Mouse (Mus musculus) MEL-GATA-1-ER (cell line): ENCODE data around the gene Tenm4.
"Not testable (repeated sequence)": the region's sequence is repeated elsewhere in the genome, so short reads cannot be mapped to it uniquely, and the experiment has no call there.

Experiments used
- DNase-seq: peaks from one replicate; pipeline ENCODE4 v3.0.0-alpha.2; 2012; ENCODE audit warnings: low read depth; ENCODE audit errors: extremely low read depth

Gene Tenm4

DNA sequence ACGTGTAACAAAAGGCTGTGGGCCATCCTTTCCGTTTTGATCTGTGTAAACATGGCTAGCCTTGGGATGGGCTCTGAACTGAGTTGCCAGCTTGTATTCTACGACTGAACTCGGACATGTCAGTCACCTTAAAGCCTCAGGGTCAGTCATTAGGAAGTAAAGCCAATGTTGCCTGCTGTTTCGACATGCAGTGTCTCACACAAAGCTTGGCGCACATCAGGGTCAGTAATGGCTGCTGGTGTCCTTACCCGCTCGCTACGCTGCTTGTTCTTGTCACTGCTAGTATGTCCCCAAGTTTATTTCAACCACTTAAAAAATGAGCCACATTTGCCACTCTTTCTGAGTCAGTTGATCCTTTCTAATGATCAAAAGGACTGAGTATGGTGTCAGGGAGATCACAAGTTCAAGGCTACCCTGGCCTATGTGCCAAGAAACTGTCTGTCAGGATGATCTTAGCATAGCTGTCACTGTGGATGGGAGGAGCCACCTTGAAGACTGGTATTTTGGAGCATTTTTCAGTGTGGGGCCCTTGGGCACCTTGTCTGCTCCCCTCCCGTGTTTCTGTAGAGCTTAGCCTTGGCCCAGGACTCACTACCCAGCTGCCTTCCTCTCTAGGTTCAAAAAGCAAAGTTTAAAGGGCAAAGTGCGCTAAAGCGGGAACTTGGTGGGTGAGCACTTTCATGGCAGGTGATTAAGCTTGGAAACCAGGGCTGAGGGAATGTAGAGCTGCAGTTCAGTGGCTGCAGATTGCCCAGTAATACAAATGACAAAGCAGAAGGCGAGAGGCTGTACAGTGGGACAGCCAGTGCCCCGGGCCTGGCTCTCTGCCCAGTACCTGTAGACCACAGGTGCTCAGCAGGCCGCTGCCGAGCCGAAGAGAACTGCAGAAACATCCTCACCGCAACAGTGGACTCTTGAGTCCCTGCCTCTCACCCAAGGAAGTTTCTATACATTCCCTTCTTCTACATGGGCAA lies 718.3 kb downstream of the Tenm4 start:
- no peak for DNase-seq

DNA sequence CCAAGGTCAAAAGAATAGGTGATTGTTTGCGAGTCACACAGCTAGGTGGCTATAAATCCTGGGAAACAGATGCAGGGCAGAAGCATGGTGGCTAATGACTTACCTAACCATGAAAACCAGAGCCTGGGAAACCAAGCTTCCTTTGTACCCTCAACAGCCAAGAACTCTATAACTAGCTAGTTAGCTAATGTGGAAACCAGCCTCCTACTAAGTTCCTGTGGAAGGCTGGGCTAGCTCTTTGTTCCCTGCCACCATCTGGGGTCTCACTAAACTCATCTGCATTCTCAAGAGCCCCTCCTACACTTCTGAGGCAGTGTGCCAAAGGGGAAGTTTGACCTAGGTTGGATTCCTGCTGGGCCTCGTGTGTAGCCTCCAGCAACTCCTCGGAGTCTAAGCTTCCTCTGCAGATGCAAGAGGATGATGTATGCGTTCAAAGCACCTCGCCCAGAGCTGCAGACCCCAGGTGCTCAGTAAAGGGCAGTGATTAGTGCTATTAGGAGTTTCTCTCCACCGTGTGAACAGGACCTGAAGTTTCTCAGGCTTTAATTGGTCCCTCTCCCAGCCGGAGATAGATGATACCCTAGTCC lies 719.1 kb downstream of the Tenm4 start:
- no peak for DNase-seq

DNA sequence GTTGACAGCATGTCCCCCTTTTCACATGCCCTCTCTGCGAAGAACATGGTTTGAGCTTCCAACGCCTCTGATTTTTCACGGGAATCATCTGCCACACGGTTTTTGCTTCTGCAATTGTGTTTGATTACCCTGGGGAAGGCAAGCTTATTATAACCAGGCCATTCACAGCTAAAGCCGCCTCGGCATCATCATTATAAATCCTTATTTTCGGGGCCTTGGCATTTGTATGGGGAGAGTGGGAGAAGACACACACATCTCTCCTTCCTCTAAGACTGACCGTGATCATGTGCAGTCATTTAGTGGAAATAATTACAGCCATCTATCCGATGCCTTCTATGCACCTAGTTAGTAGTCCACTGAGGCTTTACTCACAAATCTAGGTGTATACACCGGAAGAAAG lies 719.9 kb downstream of the Tenm4 start:
- DNase-seq = no peak

DNA sequence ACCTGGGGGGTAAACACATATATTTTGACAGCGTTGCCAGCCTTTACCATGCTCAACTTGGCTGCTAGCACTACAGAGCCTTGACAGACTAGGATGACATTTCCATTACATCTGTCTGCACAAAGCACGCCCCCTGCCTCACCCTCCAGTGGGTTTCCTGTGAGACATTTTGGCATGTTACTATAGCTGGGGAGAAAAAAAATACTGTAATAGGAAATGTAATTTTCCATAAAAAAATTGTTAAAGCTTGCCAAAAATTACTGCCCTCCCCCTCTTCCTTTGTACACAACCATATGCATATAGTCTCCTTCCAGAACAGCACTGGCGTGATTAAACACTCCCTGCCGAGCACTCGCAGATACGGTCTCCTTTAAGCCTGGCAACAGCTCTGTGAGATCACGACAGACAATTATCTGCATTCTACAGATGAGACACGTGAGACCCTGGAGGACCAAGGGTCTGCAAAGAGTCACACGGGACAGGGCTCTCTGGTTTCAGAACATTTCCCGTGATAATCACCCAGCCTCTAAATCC lies 728.1 kb downstream of the Tenm4 start:
- no peak for DNase-seq

DNA sequence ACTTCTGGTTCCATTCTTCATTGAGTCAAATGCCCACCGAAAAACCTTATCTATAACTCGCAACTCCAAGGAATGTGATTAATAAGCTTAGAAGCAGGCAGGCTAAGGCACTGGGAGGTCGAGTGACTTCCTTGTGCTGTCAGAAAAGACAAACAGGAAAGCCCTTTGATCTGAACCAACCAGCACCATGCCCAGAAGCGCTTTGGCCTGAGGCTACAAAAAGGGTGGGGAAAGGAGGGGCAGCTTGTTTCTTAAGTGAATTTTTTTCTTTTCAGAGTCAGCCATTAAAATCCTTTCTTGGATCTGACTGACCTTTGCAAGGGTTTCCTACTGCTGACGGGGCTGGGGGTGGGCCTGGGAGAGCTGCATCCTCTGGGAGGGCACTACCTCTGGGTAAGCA lies 731.1 kb downstream of the Tenm4 start:
- DNase-seq = no peak

DNA sequence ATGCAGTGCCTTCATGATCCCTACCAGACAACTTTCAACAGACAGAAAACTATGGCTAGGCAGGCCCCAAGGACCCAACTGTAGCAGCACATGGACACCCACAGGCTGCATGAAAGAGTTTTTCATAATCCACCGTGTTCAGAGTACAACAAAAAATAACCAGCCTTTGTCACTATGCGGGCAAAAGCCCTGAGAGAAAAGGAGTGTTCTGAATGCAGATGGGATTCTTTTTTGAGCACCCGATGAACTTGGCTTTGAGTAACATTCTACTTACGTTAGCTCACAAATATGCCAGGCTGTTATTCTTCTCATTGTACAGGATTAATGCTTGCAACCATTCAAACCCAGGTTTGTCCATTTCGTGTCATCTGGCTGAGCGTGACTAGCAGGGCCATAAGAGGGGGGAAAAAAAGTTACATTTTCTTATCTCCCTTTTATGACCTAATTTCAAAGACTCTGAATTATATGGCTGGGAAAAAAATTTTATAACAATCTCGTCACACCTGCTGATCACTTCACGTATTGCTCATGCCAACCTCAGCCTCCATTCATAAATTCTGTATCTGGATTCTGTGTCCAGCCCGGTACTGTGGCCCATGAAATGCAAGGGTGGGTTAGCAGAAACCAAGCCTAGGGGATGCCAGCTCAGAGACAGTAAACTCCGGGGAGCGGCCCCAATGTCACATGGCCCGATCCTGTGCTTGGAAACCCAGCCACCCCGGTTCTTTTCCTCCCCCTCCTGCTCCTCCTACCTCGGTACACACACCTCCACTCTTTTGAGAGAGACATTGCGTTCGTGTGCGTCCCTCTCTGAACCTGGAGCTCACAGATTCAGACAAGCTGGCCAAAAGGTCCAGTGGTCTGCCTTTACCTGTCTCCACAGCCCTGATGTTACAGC lies 732.3 kb downstream of the Tenm4 start:
- no peak for DNase-seq

DNA sequence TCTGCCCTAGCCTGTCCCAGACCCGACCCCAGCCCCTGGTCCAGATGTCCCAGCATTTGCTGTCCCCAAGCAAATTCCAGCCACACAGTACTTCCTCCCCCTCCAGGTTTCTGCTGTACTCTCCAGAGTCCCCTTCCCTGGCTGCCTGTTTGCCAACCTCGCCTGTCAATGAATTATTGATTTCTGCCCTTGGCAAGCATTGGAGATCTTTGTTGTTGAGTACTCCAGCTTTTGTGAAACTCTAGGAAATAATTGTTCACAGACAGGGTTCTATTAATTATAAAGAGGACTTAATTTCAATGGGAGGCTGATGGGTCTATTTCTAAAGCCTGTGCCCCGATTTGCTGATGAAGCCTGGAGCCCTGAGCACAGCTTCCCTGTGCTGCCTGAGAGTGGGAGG lies 733.4 kb downstream of the Tenm4 start:
- no peak for DNase-seq

DNA sequence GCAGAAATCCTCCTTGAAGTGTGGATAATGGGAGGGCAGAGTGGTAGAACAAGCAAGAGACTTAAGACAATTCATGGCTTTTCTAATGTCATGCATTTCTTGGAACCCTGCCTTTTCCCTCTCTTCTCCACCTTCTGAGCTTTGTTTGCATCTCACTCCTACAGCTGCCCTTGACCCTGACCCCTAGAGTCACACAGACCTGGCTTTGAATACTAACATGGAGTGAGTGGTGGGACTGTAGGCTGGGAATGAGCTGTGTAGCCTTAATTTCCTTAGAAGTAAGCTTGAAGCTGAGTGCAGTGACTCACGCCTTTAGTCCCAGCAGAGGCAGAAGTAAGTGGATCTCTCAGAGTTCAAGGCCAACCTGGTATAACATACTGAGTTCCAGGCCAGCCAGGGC lies 733.9 kb downstream of the Tenm4 start:
- DNase-seq = no peak

DNA sequence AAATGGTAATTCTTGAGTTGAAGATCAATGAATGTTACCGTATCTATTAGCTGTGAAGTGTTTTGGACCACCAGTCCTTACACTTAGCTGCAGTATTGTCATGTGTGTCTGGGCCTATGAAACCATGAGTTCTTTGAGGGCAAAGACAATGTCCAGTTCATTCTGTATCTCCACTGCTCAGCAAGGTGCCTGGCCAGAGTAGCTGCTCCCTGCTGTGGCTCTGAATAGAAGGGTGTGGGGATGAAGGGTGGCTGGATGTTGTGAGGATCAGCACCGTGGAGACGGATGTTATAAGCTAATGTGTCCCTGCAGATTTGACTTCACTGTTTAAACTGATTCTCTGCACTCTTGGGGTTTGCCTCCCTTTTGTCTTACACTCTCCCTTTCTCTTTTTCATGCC lies 734.4 kb downstream of the Tenm4 start:
- DNase-seq = no peak

DNA sequence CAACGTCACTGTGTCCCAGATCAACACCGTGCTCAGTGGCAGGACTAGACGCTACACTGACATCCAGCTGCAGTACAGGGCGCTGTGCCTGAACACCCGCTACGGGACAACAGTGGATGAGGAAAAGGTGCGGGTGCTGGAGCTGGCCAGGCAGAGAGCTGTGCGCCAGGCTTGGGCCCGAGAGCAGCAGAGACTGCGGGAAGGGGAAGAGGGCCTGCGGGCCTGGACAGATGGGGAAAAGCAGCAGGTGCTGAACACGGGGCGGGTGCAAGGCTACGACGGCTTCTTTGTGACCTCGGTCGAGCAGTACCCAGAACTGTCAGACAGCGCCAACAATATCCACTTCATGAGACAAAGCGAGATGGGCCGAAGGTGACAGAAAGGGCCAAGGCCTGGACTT lies 735.2 kb downstream of the Tenm4 start:
- no peak for DNase-seq

DNA sequence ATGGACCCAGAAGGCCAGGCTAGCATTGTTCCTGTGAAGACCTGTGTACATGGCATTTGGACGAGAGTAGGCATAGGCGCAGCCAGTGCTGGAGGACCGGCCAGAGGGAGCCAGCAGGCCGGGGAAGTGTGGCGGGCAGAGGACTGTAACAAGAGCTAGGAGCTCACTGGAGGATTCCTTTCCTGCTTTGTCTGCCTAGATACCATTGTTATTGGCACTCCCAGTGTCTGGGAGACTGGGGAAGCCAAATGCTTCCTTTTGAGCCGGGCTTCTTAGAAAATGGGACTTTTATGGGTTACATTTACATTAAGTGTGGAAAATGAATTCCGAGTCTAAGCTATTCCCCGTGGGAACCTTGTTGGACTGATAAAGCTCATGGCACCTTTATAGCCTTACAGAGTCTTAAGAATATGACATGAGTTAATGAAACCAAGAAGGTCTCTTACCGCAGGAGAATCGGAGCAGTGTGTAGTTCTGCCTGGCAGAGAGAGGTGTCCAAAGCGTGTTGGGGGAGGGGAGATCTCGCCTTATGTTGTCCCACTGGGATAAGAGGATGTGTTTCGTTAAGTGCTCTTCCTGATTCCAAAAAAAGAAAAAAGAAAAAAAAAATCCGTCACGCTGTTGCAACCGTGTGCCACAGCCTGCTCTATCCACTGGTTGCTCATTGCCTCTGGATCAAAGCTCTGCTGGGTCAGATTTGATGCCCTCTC lies 737.1 kb downstream of the Tenm4 start:
- DNase-seq = no peak

DNA sequence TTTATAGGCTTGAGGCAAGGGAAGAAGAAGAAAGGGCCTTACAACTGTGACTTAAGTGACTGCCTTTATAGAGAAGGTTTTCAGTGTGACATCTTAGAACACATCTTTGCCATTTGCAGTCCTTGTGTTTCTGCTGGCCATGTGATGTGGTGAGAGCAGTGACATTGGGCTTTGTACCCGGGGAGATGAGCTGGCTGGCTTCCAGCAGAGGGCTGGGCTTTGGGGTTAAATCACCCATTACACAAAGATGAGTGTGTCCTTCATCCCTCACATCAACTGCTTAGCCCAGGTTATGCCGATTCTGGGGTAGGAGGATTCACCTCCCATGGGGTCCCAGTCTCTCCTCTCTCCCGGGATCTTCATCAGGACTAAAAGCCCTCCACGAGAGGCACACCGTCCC lies 738.8 kb downstream of the Tenm4 start:
- no peak for DNase-seq

DNA sequence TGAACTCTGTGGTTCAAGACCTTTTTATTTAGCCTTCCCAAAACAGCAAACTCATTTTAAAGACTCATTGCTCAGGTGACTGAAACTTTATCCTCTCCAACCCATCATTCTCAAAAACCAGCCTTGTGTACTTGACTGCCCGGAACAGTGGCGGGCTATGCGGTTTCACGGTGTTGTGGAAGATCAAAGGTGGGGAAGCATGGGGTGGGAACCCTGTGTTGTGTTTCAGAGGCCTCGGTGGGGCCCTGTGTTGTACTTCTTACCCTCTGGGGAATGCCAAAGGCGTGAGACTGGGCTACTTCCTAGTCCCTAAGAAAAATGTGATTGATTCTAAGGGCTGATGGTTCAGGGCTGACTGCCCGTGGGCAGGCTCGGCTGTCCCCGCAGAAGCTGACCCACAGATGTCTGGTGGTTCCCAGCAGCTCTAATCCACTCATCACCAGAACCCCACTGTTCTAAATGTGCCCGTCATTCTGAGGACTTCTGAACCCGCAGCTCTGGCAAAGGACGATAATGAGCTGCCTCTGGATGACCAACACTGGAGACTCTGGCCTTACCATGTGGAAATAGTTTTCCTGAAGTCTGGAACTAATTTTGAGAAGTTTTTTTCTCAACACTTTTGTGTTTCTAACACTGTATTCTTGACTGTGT lies 739.4 kb downstream of the Tenm4 start:
- no peak for DNase-seq

DNA sequence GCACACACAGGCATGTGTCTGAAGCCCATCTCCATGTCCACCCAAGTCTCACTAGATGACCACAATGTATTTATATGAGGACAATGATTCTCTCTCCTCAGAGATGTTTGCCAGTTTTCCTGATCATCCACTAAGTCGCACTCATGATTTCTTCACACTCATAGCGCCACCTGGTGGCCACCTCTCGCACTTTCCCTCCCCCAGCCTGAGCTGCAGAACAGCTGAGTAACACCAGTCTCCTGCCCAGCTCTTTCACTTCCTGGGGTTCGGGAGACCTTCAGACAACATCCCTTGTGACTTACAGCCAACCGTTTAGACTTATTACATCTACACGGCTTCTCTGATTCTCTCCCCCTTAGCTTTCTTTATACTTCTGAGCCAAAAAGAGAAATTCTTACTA lies 743.0 kb downstream of the Tenm4 start:
- peak; percentile 45 for DNase-seq

DNA sequence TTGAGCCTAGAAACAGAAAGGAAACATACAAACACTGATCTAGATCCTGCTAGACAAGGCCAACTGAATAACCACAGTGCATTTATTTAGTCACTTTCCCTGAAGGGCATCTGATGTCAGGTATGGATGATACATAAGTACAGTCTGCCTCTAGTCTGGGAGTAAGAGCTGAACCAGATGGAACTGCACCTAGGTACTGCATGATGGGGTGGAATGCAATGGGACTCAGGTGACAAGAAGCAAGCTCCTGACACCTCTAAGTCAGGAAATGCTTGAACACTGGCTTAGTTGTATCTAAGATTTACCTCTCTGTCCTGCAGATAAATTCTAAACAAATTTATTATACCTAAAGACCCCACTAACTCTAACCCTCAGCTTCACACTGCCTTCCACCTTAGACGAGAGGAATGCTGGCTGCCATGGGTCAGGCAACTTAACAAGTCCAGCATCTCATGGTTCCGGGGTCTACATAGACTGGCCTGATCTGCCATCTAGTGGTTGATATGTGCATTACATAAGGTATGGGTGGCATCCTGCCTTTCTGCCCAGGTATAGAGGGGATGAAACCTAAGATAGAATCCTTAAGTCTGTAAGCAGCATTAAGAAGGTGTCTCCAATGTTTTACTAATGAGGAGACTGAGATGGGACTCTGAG lies 744.5 kb downstream of the Tenm4 start:
- peak; percentile 44 for DNase-seq

DNA sequence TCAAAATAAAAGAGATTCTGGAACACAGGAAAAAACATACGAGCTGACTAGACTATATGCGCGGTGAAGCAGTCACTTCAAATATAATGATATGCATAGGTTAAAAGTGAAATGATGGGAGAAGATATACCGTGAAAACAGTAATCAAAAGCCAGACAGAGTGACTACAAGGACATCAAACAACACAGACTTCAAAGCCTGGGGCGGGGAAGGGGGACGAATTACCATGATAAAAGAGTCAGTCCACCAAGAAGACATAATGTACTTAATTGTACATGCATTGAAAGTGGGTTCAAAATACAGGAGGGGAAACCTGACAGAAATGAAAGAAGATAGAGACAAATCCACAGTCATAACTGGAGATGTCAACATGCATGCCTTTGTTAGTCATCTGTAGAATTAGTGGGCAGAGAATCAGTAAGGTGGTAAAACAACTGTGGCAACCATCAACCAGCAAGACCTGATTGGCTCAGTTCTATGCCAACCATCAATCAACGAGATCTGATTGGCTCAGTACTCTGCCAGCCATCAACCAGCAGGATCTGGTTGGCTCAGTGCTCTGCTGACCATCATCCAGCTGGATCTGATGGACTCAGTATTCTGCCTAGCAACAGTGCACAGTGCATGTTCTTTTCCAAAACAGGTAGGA lies 749.5 kb downstream of the Tenm4 start:
- no peak for DNase-seq

DNA sequence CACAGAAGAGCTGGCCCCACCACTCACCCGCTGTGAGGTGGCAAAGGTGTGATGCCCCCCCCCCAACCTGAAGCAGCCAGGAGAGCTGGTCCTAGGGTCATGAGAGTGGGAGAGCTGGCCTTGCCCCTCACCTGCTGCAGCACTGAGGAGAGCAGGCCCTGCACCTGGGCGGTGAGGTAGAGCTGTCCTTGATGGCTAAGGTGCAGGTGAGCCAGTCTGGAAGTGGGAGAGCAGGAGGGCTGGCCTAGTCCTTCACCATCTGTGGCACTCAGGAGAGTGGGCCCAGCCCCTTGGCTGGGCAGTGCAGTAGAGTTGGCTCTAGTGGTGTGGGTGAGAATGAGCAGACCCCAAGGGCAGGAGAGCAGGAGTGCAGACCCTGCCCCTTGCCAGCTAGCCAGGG lies 751.9 kb downstream of the Tenm4 start:
- DNase-seq = no peak

DNA sequence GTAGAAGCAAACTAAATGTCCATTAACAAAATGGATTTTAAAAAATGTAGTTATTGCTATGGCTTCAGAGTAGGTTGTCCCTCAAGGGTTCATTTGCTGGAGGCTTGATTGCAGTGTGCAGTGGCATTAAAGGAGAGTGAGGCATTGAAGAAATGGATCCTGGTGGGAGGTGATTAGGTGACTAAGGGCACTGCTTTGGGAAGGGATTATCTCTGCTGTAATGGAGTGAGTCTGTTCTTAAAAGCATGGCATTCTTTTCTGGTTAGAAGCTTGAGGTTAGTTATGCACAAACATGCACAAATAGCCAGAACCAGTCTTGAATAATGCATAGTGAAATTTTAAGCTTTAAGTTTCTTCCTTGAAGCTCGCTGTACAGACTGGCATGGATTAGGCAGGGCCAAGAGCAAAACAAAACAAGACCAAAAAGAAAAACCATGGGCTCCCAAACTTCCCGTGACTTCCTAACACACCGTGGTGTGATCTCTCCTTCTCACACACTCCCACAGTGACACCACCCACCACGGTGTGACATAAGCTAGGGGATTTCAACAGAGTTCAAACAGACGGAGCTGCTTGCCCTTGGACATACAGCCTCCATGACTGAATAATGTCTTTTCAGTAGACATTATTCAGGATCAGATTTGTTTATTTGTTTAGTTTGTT lies 772.8 kb downstream of the Tenm4 start:
- no peak for DNase-seq

DNA sequence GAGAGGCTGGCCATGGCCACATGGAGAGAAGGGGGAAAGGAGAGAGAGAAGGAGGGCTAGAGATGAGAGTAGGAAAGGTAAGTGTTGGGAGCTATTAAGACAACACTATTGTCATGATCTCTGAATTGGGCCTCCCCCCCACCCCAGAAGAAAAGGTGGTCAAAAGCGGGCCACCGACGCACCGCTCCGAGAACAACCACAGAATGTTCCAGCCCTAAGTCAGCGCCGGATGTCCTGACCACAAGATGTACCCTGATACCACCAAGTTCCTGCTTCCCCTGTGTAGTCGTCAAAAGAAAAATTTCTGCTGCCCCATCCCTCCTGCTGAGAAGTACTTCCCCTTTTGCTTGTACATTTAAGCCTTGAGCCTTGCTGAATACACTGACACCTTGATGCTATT lies 775.5 kb downstream of the Tenm4 start:
- DNase-seq = not testable (repeated sequence)
